Mouse (Mus musculus) heart, adult 2 months (tissue): ENCODE results near the gene Gcnt7. TPM values are rescaled to one million over a fixed set of nuclear protein-coding genes. Genes with fewer than 3 reads are reported as not detected.

Source experiments
- DNase-seq, 2 experiments: peaks; one replicate each; pipeline ENCODE4 v3.0.0; 2021
- H3K27ac ChIP-seq: fragments of 200-600 bp; 2 replicates; pipeline ENCODE4 v1.8.1; 2022
- H3K27me3 ChIP-seq: fragments of 200-500 bp; 2 replicates; pipeline ENCODE4 v1.6.1; 2012; ENCODE audit warnings: mild to moderate bottlenecking, low read length, inconsistent platforms, mixed read lengths; ENCODE audit not compliant: control insufficient read depth, insufficient read depth
- H3K36me3 ChIP-seq: fragments of 200-500 bp; 2 replicates; pipeline ENCODE4 v1.6.1; 2012; ENCODE audit warnings: low read length, inconsistent platforms; ENCODE audit not compliant: control insufficient read depth, insufficient read depth
- H3K4me1 ChIP-seq: fragments of 200-500 bp; 2 replicates; pipeline ENCODE4 v1.6.1; 2011; ENCODE audit warnings: low read length; ENCODE audit not compliant: control insufficient read depth, insufficient read depth
- H3K4me3 ChIP-seq: fragments of 200-600 bp; 2 replicates; pipeline ENCODE4 v1.8.1; 2022
- H3K79me2 ChIP-seq: fragments of 200-500 bp; replicated peaks from 2 replicates; pipeline ENCODE4 v1.6.1; 2012; ENCODE audit warnings: mild to moderate bottlenecking, inconsistent platforms, low read length, moderate library complexity, mixed read lengths; ENCODE audit not compliant: control insufficient read depth, insufficient read depth
- H3K9ac ChIP-seq: fragments of 200-500 bp; 2 replicates; pipeline ENCODE4 v1.6.1; 2012; ENCODE audit warnings: low read depth, mild to moderate bottlenecking, control low read depth, inconsistent platforms, low read length, mixed read lengths
- CTCF ChIP-seq: fragments of 200-600 bp; IDR thresholded peaks from 2 replicates; pipeline ENCODE4 v1.8.1; 2022; ENCODE audit warnings: antibody characterized with exemption, mild to moderate bottlenecking, moderate library complexity
- EP300 ChIP-seq: fragments of 200-500 bp; IDR thresholded peaks from 2 replicates; pipeline ENCODE4 v1.6.1; 2011; ENCODE audit warnings: low read depth, low read length, control low read depth; ENCODE audit not compliant: insufficient read depth
- POLR2A ChIP-seq: fragments of 200-500 bp; IDR thresholded peaks from 2 replicates; pipeline ENCODE4 v1.6.1; 2011; ENCODE audit warnings: mild to moderate bottlenecking, low read depth, low read length, control low read depth; ENCODE audit not compliant: insufficient read depth
- WGBS: fragments of 180-500 bp; shearing (Covaris S2); methylation state at CpG from one replicate; pipeline ENCODE4 v1.1.7; 2018; 5-methylcytosine and 5-hydroxymethylcytosine counted together
- intact Hi-C: fragments of 180-260 bp; cut with DNase I; formaldehyde crosslinking; loops from one replicate; pipeline ENCODE4 v1.15.1; 2025
- polyA plus RNA-seq: library from polyadenylated mRNA; depleted of rRNA; stranded (reverse); fragments of >200 nt; gene quantifications from 2 replicates; pipeline ENCODE4 v1.2.3, GENCODE M21; 2012
- total RNA-seq, 2 experiments: library from RNA; stranded (reverse); gene quantifications; 2 replicates each; pipeline ENCODE4 v1.2.3; 2021

The Gcnt7 gene
- total and polyA plus RNA-seq, 3 experiments, result not detected

DNA sequence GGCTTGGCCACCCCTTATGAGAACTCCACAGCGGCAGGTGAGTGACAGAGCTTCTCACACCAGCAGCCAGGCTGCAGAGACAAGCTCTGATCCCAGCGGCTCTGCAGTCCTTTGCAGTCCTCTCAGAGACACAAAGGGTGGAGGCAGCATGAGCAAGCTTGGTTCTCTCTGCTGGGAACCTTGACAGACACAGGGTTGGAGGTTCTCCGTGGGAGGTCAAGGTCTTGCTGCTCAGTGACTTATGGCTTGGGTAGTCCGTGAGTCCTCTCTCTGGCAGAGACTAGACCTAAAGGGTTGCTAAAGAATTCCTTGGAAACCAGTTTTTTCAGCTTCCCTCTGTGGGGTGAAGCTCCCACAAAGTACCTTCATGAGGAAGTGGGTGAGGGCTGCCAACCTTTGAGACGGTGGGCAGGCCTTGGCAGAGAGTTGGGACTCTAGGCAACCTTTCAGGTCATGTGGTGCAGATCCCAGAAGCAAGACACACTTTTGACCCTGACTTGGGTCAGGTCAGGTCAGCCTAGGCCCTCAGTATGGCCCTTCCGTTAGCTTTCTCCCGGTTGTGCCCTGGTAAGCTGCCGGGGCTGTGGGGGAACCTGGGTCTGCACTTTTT, 38.4 kb upstream of the Gcnt7 start:
- 79% methylated on average over 8 of the region's 8 CpGs for WGBS

DNA sequence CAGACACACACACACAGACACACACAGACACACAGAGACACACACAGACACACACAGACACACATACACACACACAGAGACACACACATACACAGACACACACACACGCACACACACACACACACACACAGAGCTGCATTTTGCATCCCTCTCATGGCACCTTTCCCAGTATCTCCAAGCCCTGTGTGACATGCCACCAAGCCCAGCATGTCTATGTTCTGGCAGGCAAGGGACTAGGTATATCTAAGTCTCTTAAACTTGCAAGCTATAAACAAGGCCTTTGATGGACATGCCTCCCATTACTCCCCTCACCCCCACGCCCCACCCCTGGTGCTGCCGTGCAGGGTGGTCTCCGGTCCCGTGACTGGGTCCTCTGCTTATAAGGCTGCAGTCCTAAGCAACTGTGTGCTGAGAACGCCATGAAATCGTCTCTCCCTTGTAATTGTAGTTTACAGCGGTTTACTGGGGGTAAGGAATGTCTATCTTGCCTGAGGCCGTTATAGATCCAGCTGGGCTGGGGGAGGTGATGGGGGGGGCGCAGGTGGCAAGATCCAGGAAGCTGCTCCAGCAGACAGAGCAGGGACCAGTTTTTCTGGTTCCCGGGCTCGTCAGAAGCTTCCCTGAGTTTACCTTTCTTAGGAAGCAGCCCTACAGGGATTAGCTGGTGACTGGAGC, 26.4 kb upstream of the Gcnt7 start:
- Histone ChIP-seq H3K27ac (no peak overlapping the region), H3K4me1 (no peaks in the 10 kb centered on the region), H3K79me2 (no peaks in the 10 kb centered on the region), H3K4me3 (no peak overlapping the region), H3K27me3 (no peaks in the 10 kb centered on the region), H3K9ac (no peak overlapping the region), H3K36me3 (no peaks in the 10 kb centered on the region)
- DNase-seq, result no peak
- WGBS, result 56% methylated on average over 12 of the region's 12 CpGs
- intact Hi-C loops, result no loop called here
- TF ChIP-seq EP300 (no peak), CTCF (no peak), POLR2A (no peak)

More for the DNA sequence above, 38.4 kb upstream of the Gcnt7 start:
- no peaks in the 10 kb centered on the region for H3K79me2 ChIP-seq
- H3K4me1 ChIP-seq, result no peaks in the 10 kb centered on the region
- no peak overlapping the region for H3K9ac ChIP-seq
- H3K36me3 ChIP-seq, result no peaks in the 10 kb centered on the region
- TF ChIP-seq POLR2A (no peak), EP300 (no peak), CTCF (no peak)
- no peak overlapping the region for H3K4me3 ChIP-seq
- DNase-seq, result no peak
- no peak overlapping the region for H3K27ac ChIP-seq
- H3K27me3 ChIP-seq, result no peaks in the 10 kb centered on the region
- intact Hi-C loops, result no loop called here

DNA sequence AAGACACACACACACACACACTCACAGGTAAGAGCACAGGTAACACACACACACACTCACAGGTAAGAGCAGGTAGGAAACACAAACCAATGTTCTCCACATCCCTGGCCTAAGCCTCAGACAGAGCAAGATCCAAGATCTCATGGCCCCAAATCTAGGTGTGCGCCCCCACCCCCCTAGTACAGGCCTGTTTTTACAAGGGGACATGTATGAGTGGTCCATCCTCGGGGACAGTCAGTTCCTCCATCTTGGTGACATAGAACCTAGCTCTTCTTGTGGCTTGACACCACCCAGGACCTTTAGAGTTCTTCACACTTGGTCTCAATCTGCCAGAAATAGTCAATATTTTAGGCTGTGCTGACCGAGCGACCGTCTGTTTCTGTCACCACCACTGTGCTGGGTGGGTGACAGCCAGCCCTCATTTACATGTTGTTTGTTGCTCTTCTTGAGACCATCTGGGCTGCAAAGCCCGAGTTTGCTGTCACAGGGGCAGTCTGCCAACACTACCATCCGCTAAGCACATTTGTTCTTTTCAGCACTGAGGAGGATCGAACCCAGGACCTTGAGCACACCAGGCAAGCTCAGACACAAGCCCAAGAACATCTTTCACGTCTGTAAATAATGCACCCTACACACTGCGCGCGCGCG, 25.5 kb upstream of the Gcnt7 start:
- no peak overlapping the region for H3K4me3 ChIP-seq
- no peaks in the 10 kb centered on the region for H3K27me3 ChIP-seq
- H3K4me1 ChIP-seq, result no peaks in the 10 kb centered on the region
- H3K36me3 ChIP-seq, result no peaks in the 10 kb centered on the region
- 83% methylated on average over 14 of the region's 14 CpGs for WGBS
- H3K79me2 ChIP-seq, result no peaks in the 10 kb centered on the region
- no peak for DNase-seq
- TF ChIP-seq EP300, result no peak
- TF ChIP-seq CTCF, result no peak
- no peak for TF ChIP-seq POLR2A
- H3K27ac ChIP-seq, result no peak overlapping the region
- no peak overlapping the region for H3K9ac ChIP-seq
- intact Hi-C loops, result no loop called here

DNA sequence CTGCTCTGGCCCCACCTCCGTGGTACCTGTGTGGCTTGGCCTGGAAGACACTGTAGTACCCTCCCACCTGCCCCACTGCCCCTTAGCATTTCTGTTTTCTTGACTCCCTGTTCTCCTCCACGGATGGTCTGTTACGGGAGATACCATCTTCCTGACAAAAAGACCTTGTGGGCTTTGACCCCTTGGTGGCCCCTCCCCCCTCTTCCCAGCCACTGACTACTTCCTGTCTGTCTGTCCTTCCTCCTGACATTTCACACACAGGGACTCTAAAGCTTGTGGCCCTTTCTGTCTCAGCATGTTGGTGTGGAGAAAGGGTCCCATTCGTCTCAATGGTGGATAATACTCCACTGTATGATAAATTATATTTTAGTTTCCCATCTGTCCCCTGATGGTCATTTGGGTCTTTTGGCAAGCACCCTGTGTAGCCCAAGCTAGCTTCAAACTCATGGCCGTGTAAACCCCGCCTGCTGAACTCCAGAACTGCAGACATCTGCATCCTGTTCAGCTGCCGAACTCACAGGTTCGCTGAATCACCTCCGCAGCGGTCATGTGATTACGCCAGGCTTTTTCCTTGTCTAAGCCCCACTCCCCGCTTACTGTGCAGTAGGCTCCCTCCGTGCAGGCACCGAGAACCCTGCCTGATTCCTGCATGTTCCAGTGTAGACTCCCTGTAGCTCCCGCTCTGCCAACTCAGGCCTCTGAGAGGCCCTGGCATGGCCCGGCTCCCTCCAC, 23.4 kb upstream of the Gcnt7 start:
- WGBS, result 66% methylated on average over 16 of the region's 16 CpGs
- H3K36me3 ChIP-seq, result no peaks in the 10 kb centered on the region
- no peak overlapping the region for H3K27ac ChIP-seq
- no peaks in the 10 kb centered on the region for H3K4me1 ChIP-seq
- no peak for DNase-seq
- H3K79me2 ChIP-seq, result no peaks in the 10 kb centered on the region
- TF ChIP-seq EP300 (no peak), POLR2A (no peak), CTCF (no peak)
- no peak overlapping the region for H3K4me3 ChIP-seq
- intact Hi-C loops, result no loop called here
- no peaks in the 10 kb centered on the region for H3K27me3 ChIP-seq
- no peak overlapping the region for H3K9ac ChIP-seq

DNA sequence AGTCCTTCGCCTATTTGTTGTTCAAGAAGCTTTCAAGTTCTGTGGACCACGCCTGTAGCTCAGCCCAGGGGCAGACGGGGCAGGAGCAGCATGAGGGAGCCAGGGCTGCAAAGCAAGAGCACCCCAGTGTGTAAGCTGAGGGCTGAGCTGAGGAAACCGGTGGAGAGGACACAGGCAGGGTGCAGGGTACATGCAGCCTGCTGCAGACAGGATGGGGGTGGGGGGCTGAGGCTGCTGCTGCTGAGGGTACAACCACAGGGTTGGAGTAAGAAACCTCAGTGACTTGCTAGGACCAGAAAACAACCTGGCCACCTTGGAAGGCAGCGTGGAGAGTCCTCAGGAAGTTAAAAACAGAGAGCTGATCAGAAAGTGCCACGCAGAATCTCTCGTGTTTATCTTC, 21.9 kb upstream of the Gcnt7 start:
- TF ChIP-seq EP300 (no peak), POLR2A (no peak), CTCF (no peak)
- Histone ChIP-seq H3K27me3 (no peaks in the 10 kb centered on the region), H3K36me3 (no peaks in the 10 kb centered on the region), H3K79me2 (no peaks in the 10 kb centered on the region), H3K9ac (no peak overlapping the region), H3K4me1 (no peaks in the 10 kb centered on the region), H3K27ac (no peak overlapping the region), H3K4me3 (no peak overlapping the region)
- WGBS, result 61% methylated on average over 7 of the region's 7 CpGs
- no peak for DNase-seq
- intact Hi-C loops, result no loop called here
